Mouse (Mus musculus): Measurements from ENCODE around the gene Cldn8. TPM values are rescaled to one million over a fixed set of nuclear protein-coding genes. Genes with fewer than 3 reads are reported as not detected.

The Cldn8 gene
- polyA plus RNA-seq (2015; fragmentation: Nextera tagmentation; extraction: Ambion mirVana): not detected in 2 replicates

GRCm38 (mm10) chr16:88563045-88563913, at the start of gene Cldn8:
Gene Cldn8, minus strand, starts transcription at chr16:88563183.
- Histone ChIP-seq H3K9me3 (no peaks in the 10 kb centered on the region), H3K27me3 (no peaks in the 10 kb centered on the region), H3K4me1 (replicated peaks) (no peaks in the 10 kb centered on the region), H3K4me3 (no peak within 1 kb of the TSS), H3K9ac (no peak within 1 kb of the TSS), H3K4me2 (no peak within 1 kb of the TSS), H3K36me3 (no peaks in the 10 kb centered on the region), H3K27ac (replicated peaks) (no peak within 1 kb of the TSS)
- 81% methylated on average over 6 of the region's 6 CpGs for WGBS
- no peak for ATAC-seq (ENCODE audit: low FRiP score, low read depth)

DNA sequence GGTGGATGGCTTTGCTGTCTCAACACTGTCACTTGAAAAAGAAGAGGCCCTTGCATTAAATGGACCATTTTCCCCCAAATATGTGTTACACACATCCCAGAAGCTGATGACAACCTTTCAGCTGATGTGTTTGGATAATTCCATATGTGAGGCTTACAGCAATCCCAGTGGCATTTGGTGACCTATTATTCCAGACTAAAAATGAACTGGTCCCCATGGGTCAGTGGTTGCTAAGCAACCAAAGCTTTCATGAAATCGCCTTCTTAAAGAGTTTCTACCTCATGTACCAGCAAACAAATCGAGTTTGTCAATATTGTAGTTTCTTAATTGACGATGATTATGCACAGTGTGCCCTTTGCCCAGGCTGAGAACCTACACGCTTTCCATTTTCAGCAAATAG, 49.7 kb upstream of the Cldn8 start:
- no peaks in the 10 kb centered on the region for H3K9me3 ChIP-seq
- no peak overlapping the region for H3K4me3 ChIP-seq
- H3K27me3 ChIP-seq: no peaks in the 10 kb centered on the region
- WGBS: 53% methylated on average over 4 of the region's 4 CpGs
- no peak overlapping the region for H3K27ac ChIP-seq (replicated peaks)
- H3K4me1 ChIP-seq (replicated peaks): no peaks in the 10 kb centered on the region
- H3K9ac ChIP-seq: no peak overlapping the region
- ATAC-seq (ENCODE audit: low FRiP score, low read depth): no peak
- H3K4me2 ChIP-seq: no peak overlapping the region
- H3K36me3 ChIP-seq: no peaks in the 10 kb centered on the region

- 90% methylated on average over 8 of the region's 8 CpGs for WGBS
- H3K9ac ChIP-seq: no peak within 1 kb of the TSS
- H3K4me3 ChIP-seq: no peak within 1 kb of the TSS
- H3K36me3 ChIP-seq: no peaks in the 10 kb centered on the region
- ATAC-seq (ENCODE audit: low FRiP score, low read depth): no peak
- no peak within 1 kb of the TSS for H3K27ac ChIP-seq (replicated peaks)
- H3K4me1 ChIP-seq (replicated peaks): no peaks in the 10 kb centered on the region
- no peak within 1 kb of the TSS for H3K4me2 ChIP-seq
- no peaks in the 10 kb centered on the region for H3K9me3 ChIP-seq
- H3K27me3 ChIP-seq: no peaks in the 10 kb centered on the region
These were observed 48.9 kb upstream of the Cldn8 start, which contains the start of gene Krtap24-1 for GRCm38 (mm10) chr16:88611922-88612321. Gene Krtap24-1, minus strand, starts transcription at chr16:88612279.

DNA sequence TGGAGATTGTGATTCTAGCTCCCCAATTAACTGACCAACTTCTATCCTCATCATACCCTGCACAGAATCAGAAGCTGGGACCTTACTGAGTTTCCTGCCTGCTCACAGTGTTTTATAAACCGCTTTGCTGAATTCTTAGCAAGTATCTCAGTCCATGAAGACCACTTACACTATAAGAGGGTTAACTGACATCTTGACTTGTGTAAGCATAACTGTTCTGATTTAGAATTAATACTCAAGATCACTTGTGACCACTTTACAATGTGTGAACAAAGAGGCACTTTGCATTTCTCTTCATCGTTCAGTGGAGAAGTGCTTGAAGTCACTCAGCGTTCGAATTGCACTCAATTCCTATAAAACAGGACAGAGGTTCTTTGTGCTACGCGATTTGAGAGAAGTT, 41.6 kb upstream of the Cldn8 start:
- Histone ChIP-seq H3K4me2 (no peak overlapping the region), H3K4me3 (no peak overlapping the region), H3K27me3 (no peaks in the 10 kb centered on the region), H3K27ac (replicated peaks) (no peak overlapping the region), H3K36me3 (no peaks in the 10 kb centered on the region), H3K9ac (no peak overlapping the region), H3K9me3 (no peaks in the 10 kb centered on the region), H3K4me1 (replicated peaks) (no peaks in the 10 kb centered on the region)
- WGBS: 87% methylated on average over 6 of the region's 6 CpGs
- no peak for ATAC-seq (ENCODE audit: low FRiP score, low read depth)

DNA sequence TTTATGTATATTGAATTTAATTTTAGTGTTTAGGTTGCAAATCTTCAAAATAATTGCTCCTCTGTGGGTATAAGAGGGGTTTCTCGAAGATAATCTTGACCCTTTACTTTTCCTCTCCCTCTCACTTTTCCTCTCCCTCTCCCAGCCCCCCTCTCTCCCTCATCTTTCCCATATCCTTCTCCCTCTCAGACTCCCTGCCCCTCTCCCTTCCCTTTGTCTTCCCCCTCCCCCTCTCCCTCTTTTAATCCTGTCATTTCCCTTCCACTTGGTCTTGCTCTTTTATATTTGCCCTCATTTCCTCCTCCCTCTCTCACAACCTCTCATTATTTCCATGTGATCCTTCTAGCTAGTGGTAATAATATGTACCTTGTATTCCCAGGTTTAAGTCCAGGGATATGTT, 39.5 kb upstream of the Cldn8 start:
- 68% methylated on average over 1 of the region's 1 CpGs for WGBS
- H3K27ac ChIP-seq (replicated peaks): no peak overlapping the region

GRCm38 (mm10) chr16:88600303-88600702, 37.3 kb upstream of the Cldn8 start:
- Histone ChIP-seq H3K9ac (no peak overlapping the region), H3K27ac (replicated peaks) (no peak overlapping the region), H3K4me2 (no peak overlapping the region), H3K4me1 (replicated peaks) (no peaks in the 10 kb centered on the region), H3K4me3 (no peak overlapping the region), H3K36me3 (no peaks in the 10 kb centered on the region), H3K27me3 (no peaks in the 10 kb centered on the region), H3K9me3 (no peaks in the 10 kb centered on the region)
- WGBS: 82% methylated on average over 8 of the region's 8 CpGs
- ATAC-seq (ENCODE audit: low FRiP score, low read depth): no peak

More for the DNA sequence above, 39.5 kb upstream of the Cldn8 start:
- H3K9ac ChIP-seq: no peak overlapping the region
- H3K4me3 ChIP-seq: no peak overlapping the region
- no peaks in the 10 kb centered on the region for H3K36me3 ChIP-seq
- no peaks in the 10 kb centered on the region for H3K9me3 ChIP-seq
- ATAC-seq (ENCODE audit: low FRiP score, low read depth): no peak
- H3K27me3 ChIP-seq: no peaks in the 10 kb centered on the region
- H3K4me1 ChIP-seq (replicated peaks): no peaks in the 10 kb centered on the region
- H3K4me2 ChIP-seq: no peak overlapping the region

GRCm38 (mm10) chr16:88599504-88600237, 36.7 kb upstream of the Cldn8 start:
- Histone ChIP-seq H3K36me3 (no peaks in the 10 kb centered on the region), H3K9ac (no peak overlapping the region), H3K9me3 (no peaks in the 10 kb centered on the region), H3K27ac (replicated peaks) (no peak overlapping the region), H3K4me2 (no peak overlapping the region), H3K4me1 (replicated peaks) (no peaks in the 10 kb centered on the region), H3K4me3 (no peak overlapping the region), H3K27me3 (no peaks in the 10 kb centered on the region)
- ATAC-seq (ENCODE audit: low FRiP score, low read depth): no peak
- 65% methylated on average over 16 of the region's 16 CpGs for WGBS

DNA sequence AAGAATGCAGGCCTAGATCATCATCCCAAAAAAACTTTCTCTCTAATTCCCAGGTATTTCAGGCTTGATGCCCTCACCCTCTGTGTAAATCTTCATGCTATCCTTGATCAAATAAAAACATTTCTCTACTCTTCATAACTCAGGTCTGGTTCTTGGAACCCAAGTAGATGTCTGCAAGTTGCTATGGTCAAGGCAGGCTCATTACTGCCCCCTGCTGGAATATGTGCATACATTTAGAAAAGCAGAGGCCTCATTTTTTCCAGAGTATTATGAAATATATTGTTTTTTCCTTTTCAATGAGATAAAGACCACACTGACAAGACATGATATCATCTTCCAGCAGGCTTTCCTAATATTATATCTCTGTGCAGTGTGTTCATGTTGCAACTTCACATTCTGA, 29.8 kb upstream of the Cldn8 start:
- no peak for ATAC-seq (ENCODE audit: low FRiP score, low read depth)
- H3K4me2 ChIP-seq: no peak overlapping the region
- H3K36me3 ChIP-seq: no peaks in the 10 kb centered on the region
- H3K4me3 ChIP-seq: no peak overlapping the region
- H3K27ac ChIP-seq (replicated peaks): no peak overlapping the region
- no peaks in the 10 kb centered on the region for H3K4me1 ChIP-seq (replicated peaks)
- no peaks in the 10 kb centered on the region for H3K9me3 ChIP-seq
- no peak overlapping the region for H3K9ac ChIP-seq
- no peaks in the 10 kb centered on the region for H3K27me3 ChIP-seq

GRCm38 (mm10) chr16:88583338-88583737, 20.4 kb upstream of the Cldn8 start:
- no peaks in the 10 kb centered on the region for H3K4me1 ChIP-seq (replicated peaks)
- no peaks in the 10 kb centered on the region for H3K9me3 ChIP-seq
- H3K9ac ChIP-seq: no peak overlapping the region
- 89% methylated on average over 9 of the region's 9 CpGs for WGBS
- H3K4me2 ChIP-seq: no peak overlapping the region
- H3K27ac ChIP-seq (replicated peaks): no peak overlapping the region
- H3K27me3 ChIP-seq: no peaks in the 10 kb centered on the region
- no peak overlapping the region for H3K4me3 ChIP-seq
- ATAC-seq (ENCODE audit: low FRiP score, low read depth): no peak
- no peaks in the 10 kb centered on the region for H3K36me3 ChIP-seq

- Histone ChIP-seq H3K4me2 (no peak overlapping the region), H3K9ac (no peak overlapping the region), H3K36me3 (no peaks in the 10 kb centered on the region), H3K4me3 (no peak overlapping the region), H3K9me3 (no peaks in the 10 kb centered on the region), H3K4me1 (replicated peaks) (no peaks in the 10 kb centered on the region), H3K27me3 (no peaks in the 10 kb centered on the region), H3K27ac (replicated peaks) (no peak overlapping the region)
- ATAC-seq (ENCODE audit: low FRiP score, low read depth): no peak
- 85% methylated on average over 4 of the region's 4 CpGs for WGBS
These were observed 13.1 kb upstream of the Cldn8 start for GRCm38 (mm10) chr16:88575885-88576679.

GRCm38 (mm10) chr16:88572904-88573404, 10.0 kb upstream of the Cldn8 start:
- Histone ChIP-seq H3K27ac (replicated peaks) (no peak overlapping the region), H3K9me3 (no peaks in the 10 kb centered on the region), H3K27me3 (no peaks in the 10 kb centered on the region), H3K36me3 (no peaks in the 10 kb centered on the region), H3K9ac (no peak overlapping the region), H3K4me1 (replicated peaks) (no peaks in the 10 kb centered on the region), H3K4me3 (no peak overlapping the region), H3K4me2 (no peak overlapping the region)
- ATAC-seq (ENCODE audit: low FRiP score, low read depth): no peak
- WGBS: 90% methylated on average over 5 of the region's 5 CpGs

- no peak overlapping the region for H3K9ac ChIP-seq
- H3K9me3 ChIP-seq: no peaks in the 10 kb centered on the region
- H3K36me3 ChIP-seq: no peaks in the 10 kb centered on the region
- H3K27ac ChIP-seq (replicated peaks): no peak overlapping the region
- H3K4me3 ChIP-seq: no peak overlapping the region
- H3K27me3 ChIP-seq: no peaks in the 10 kb centered on the region
- H3K4me2 ChIP-seq: no peak overlapping the region
- no peaks in the 10 kb centered on the region for H3K4me1 ChIP-seq (replicated peaks)
- no peak for ATAC-seq (ENCODE audit: low FRiP score, low read depth)
These were observed 7.2 kb upstream of the Cldn8 start for GRCm38 (mm10) chr16:88570136-88570535.

All from hindbrain, embryonic 15.5 days (tissue).